In genomic region chr13:114809624-114810210, GRCm38 (mm10) we compare ENCODE assay signal across 22 mouse cellular contexts. TPM values are rescaled to one million over a fixed set of nuclear protein-coding genes. Genes with fewer than 3 reads are reported as not detected.
DNase-seq lines count a peak whose midpoint lies in the region; ATAC-seq lines count a peak whose summit lies in the region.
"Had no signal": no experiment of that assay in that cellular context is flagged by ENCODE, and none has a peak within 500 bp of the region (broad histone marks: within the 10 kb centered on the region; RNA-seq: fewer than 3 reads in every experiment).

No protein-coding gene starts in this region.

- H3K9ac ChIP-seq in embryonic facial prominence, embryonic 14.5 days (ENCODE audit: low read depth, low read length), result no peak overlapping the region
- H3K9ac ChIP-seq in intestine, embryonic 15.5 days, result no peak overlapping the region
- H3K9ac ChIP-seq: embryonic facial prominence, embryonic 13.5 days; forebrain, embryonic 13.5 days; forebrain, postnatal 0 days; heart, embryonic 12.5 days; hindbrain, embryonic 15.5 days had no signal

- no peaks in the 10 kb centered on the region for H3K27me3 ChIP-seq in embryonic facial prominence, embryonic 14.5 days (replicated peaks; ENCODE audit: control insufficient read depth, insufficient read depth, low read length)
- no peaks in the 10 kb centered on the region for H3K27me3 ChIP-seq in embryonic facial prominence, embryonic 10.5 days (replicated peaks; ENCODE audit: low read depth, poor library complexity, severe bottlenecking)
- no peaks in the 10 kb centered on the region for H3K27me3 ChIP-seq in intestine, embryonic 15.5 days (replicated peaks)
- H3K27me3 ChIP-seq: embryonic facial prominence, embryonic 13.5 days; forebrain, embryonic 13.5 days; heart, embryonic 12.5 days; hindbrain, embryonic 15.5 days; Patski had no signal

- no peak overlapping the region for H3K4me2 ChIP-seq in embryonic facial prominence, embryonic 14.5 days (ENCODE audit: low read depth, low read length)
- H3K4me2 ChIP-seq in intestine, embryonic 15.5 days (replicated peaks), result no peak overlapping the region
- H3K4me2 ChIP-seq: embryonic facial prominence, embryonic 13.5 days; forebrain, embryonic 13.5 days; heart, embryonic 12.5 days; hindbrain, embryonic 15.5 days had no signal

- H3K36me3 ChIP-seq in embryonic facial prominence, embryonic 14.5 days (ENCODE audit: control insufficient read depth, insufficient read depth, low read length), result no peaks in the 10 kb centered on the region
- no peaks in the 10 kb centered on the region for H3K36me3 ChIP-seq in embryonic facial prominence, embryonic 10.5 days (replicated peaks)
- no peaks in the 10 kb centered on the region for H3K36me3 ChIP-seq in intestine, embryonic 15.5 days
- H3K36me3 ChIP-seq: embryonic facial prominence, embryonic 13.5 days; G1E; heart, embryonic 12.5 days; hindbrain, embryonic 15.5 days had no signal

- intact Hi-C loops in left cerebral cortex, postnatal 4 days (cut with DNase I), result no loop called here

- 85% methylated on average over 5 of the region's 5 CpGs for WGBS in embryonic facial prominence, embryonic 14.5 days
- 87% methylated on average over 5 of the region's 5 CpGs for WGBS in embryonic facial prominence, embryonic 10.5 days
- 63% methylated on average over 5 of the region's 5 CpGs for WGBS in intestine, embryonic 15.5 days

- H3K4me1 ChIP-seq in embryonic facial prominence, embryonic 14.5 days (ENCODE audit: control insufficient read depth, insufficient read depth, low read length), result no peaks in the 10 kb centered on the region
- no peaks in the 10 kb centered on the region for H3K4me1 ChIP-seq in embryonic facial prominence, embryonic 10.5 days
- no peaks in the 10 kb centered on the region for H3K4me1 ChIP-seq in intestine, embryonic 15.5 days (replicated peaks)
- H3K4me1 ChIP-seq: embryonic facial prominence, embryonic 13.5 days; forebrain, embryonic 13.5 days; heart, embryonic 12.5 days; hindbrain, embryonic 15.5 days had no signal

- DNase-seq in embryonic facial prominence, embryonic 14.5 days (ENCODE audit: low spot score), result peak; percentile 18
- no peak for DNase-seq in embryonic facial prominence, embryonic 10.5 days (ENCODE audit: low spot score)
- DNase-seq in 416B (ENCODE audit: low read depth), result peak; percentile 47
- peak; percentile 53 for DNase-seq in skeletal muscle tissue, adult 2 months (ENCODE audit: low read depth, low spot score)
- DNase-seq in left cerebral cortex, adult 9 months (ENCODE audit: low spot score in 2 of 2), result no peak
- DNase-seq in left cerebral cortex, postnatal 4 days, result no peak
- DNase-seq: adrenal gland, adult 8-10 months; cerebellum, adult 11 months; cerebellum, adult 8-10 months; cerebellum, postnatal 14 days; forebrain, postnatal 0 days; gastrocnemius, postnatal 14 days; heart, postnatal 36 days had no signal

- no peak overlapping the region for H3K27ac ChIP-seq in embryonic facial prominence, embryonic 14.5 days (replicated peaks; ENCODE audit: low read depth, low read length)
- no peak overlapping the region for H3K27ac ChIP-seq in embryonic facial prominence, embryonic 10.5 days (replicated peaks)
- H3K27ac ChIP-seq in intestine, embryonic 15.5 days, result no peak overlapping the region
- H3K27ac ChIP-seq: embryonic facial prominence, embryonic 13.5 days; forebrain, embryonic 13.5 days; hindbrain, embryonic 15.5 days had no signal

- H3K9me3 ChIP-seq in embryonic facial prominence, embryonic 14.5 days (ENCODE audit: control insufficient read depth, low read length), result no peaks in the 10 kb centered on the region
- no peaks in the 10 kb centered on the region for H3K9me3 ChIP-seq in embryonic facial prominence, embryonic 10.5 days
- H3K9me3 ChIP-seq in intestine, embryonic 15.5 days, result no peaks in the 10 kb centered on the region
- H3K9me3 ChIP-seq: embryonic facial prominence, embryonic 13.5 days; forebrain, embryonic 13.5 days; G1E; heart, embryonic 12.5 days; hindbrain, embryonic 15.5 days had no signal

- ATAC-seq in embryonic facial prominence, embryonic 14.5 days (ENCODE audit: low read depth), result no peak
- peak; percentile 87 for ATAC-seq in intestine, embryonic 15.5 days
- ATAC-seq: activated CD4-positive, CD25-positive, alpha-beta regulatory T cell, adult 4 months; CD4-positive, CD25-positive, alpha-beta regulatory T cell, adult 4 months; forebrain, embryonic 13.5 days; forebrain, postnatal 0 days; Patski had no signal

- H3K4me3 ChIP-seq in embryonic facial prominence, embryonic 14.5 days (ENCODE audit: low read depth, low read length), result no peak overlapping the region
- H3K4me3 ChIP-seq in embryonic facial prominence, embryonic 10.5 days, result no peak overlapping the region
- no peak overlapping the region for H3K4me3 ChIP-seq in intestine, embryonic 15.5 days (replicated peaks)
- H3K4me3 ChIP-seq: embryonic facial prominence, embryonic 13.5 days; forebrain, embryonic 13.5 days; heart, embryonic 12.5 days; hindbrain, embryonic 15.5 days had no signal

RNA-seq across cellular contexts. Expression of gene Mocs2, which starts 8.3 kb away (rescaled TPM):
- polyA plus RNA-seq in embryonic facial prominence, embryonic 14.5 days (2014; fragmentation: Nextera tagmentation; extraction: Ambion mirVana), result 100.0 and 104 TPM in 2 replicates
- polyA plus RNA-seq in embryonic facial prominence, embryonic 10.5 days (2016; fragmentation: Nextera tagmentation; extraction: Ambion mirVana), result 64.4 and 67.3 TPM in 2 replicates
- 104 TPM in 2 replicates for polyA plus RNA-seq in intestine, embryonic 15.5 days (2015; fragmentation: Nextera tagmentation; extraction: Ambion mirVana)
- total RNA-seq in left cerebral cortex, postnatal 4 days (2021), result 10 to 100 TPM; 73.6 to 77.8 TPM

Comparison
In these comparisons a context has a peak if more than half of its experiments do, and no peak if none do; other contexts are left out.
1. DNase-seq: peak in embryonic facial prominence, embryonic 14.5 days (single experiment), 416B (single experiment) and skeletal muscle tissue, adult 2 months (single experiment); none in embryonic facial prominence, embryonic 10.5 days (single experiment), left cerebral cortex, adult 9 months (0 of 2) and left cerebral cortex, postnatal 4 days (single experiment).